10 mouse cellular contexts compared by ENCODE assay signal in the genomic region with DNA sequence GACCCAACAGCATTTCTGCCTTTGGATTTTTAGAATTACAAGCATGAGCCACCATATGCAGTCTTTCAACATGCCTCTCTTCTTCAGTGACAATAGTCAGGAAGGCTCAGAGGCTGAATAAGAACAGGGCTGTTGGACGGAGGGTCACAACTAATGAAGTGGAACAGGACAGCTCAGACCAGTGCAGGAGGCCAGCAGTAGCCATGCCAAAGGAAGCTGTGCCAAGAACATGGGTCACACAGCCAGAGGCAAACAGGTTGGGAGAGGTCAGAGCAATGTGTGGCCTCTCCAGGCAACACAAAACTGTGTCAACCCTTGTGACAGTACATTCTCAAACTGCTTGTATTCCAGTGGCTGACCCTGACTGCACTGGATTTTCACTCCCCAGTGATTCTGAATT. TPM values are rescaled to one million over a fixed set of nuclear protein-coding genes. Genes with fewer than 3 reads are reported as not detected.
DNase-seq lines count a peak whose midpoint lies in the region; ATAC-seq lines count a peak whose summit lies in the region.
"Had no signal": no experiment of that assay in that cellular context is flagged by ENCODE, and none has a peak within 500 bp of the region (broad histone marks: within the 10 kb centered on the region; RNA-seq: fewer than 3 reads in every experiment).

No protein-coding gene starts in this region.

- peak; percentile 24 for DNase-seq in cerebellum, adult 9-10 months
- DNase-seq in right cerebral cortex, adult 18-20 months, result peak; percentile 12
- DNase-seq in right cerebral cortex, postnatal 4 days, result no peak
- DNase-seq in heart, postnatal 10 days, result peak; percentile 23 to 26
- DNase-seq in skeletal muscle tissue, adult 2 months (ENCODE audit: low read depth, low spot score), result peak; percentile 77
- DNase-seq in urinary bladder, postnatal 25 days (ENCODE audit: low spot score), result no peak
- DNase-seq in embryo, embryonic 10.5 days (ENCODE audit: low spot score), result no peak
- DNase-seq: liver, postnatal 0 days; thymus, adult 2 months had no signal

- intact Hi-C loops in heart, postnatal 10 days (cut with DNase I), result no loop called here

- no peak for ATAC-seq in cerebellum, adult (ENCODE audit: insufficient number of reproducible peaks, low FRiP score, low TSS enrichment)
- ATAC-seq: liver, postnatal 0 days had no signal

RNA-seq across cellular contexts. Expression of gene Fbxo30, which starts 6.7 kb away (rescaled TPM):
- total RNA-seq in heart, postnatal 10 days (2021), result 10 to 100 TPM; 25.7 to 27.1 TPM

Comparison
In these comparisons a context has a peak if more than half of its experiments do, and no peak if none do; other contexts are left out.
1. DNase-seq: peak in cerebellum, adult 9-10 months (single experiment), right cerebral cortex, adult 18-20 months (single experiment), heart, postnatal 10 days (2 of 2) and skeletal muscle tissue, adult 2 months (single experiment); none in right cerebral cortex, postnatal 4 days (single experiment), urinary bladder, postnatal 25 days (single experiment) and embryo, embryonic 10.5 days (single experiment).